Mouse (Mus musculus) left cerebral cortex, postnatal 25 days (tissue): ENCODE measurements around the gene Usp3. TPM values are rescaled to one million over a fixed set of nuclear protein-coding genes. Genes with fewer than 3 reads are reported as not detected.

Source experiments
- DNase-seq, 2 experiments: peaks; one replicate each; pipeline ENCODE4 v3.0.0; 2022; ENCODE audit warnings: low spot score in 2 of 2, mixed read lengths in 1 of 2
- intact Hi-C: fragments of 180-260 bp; cut with DNase I; formaldehyde crosslinking; loops from one replicate; pipeline ENCODE4 v1.15.1; 2025
- total RNA-seq, 2 experiments: library from RNA; stranded (reverse); gene quantifications; 2 replicates each; pipeline ENCODE4 v1.2.3; 2021

Usp3 gene
- total RNA-seq, 2 experiments from 2014 or later: 30.5 to 30.8 TPM

DNA sequence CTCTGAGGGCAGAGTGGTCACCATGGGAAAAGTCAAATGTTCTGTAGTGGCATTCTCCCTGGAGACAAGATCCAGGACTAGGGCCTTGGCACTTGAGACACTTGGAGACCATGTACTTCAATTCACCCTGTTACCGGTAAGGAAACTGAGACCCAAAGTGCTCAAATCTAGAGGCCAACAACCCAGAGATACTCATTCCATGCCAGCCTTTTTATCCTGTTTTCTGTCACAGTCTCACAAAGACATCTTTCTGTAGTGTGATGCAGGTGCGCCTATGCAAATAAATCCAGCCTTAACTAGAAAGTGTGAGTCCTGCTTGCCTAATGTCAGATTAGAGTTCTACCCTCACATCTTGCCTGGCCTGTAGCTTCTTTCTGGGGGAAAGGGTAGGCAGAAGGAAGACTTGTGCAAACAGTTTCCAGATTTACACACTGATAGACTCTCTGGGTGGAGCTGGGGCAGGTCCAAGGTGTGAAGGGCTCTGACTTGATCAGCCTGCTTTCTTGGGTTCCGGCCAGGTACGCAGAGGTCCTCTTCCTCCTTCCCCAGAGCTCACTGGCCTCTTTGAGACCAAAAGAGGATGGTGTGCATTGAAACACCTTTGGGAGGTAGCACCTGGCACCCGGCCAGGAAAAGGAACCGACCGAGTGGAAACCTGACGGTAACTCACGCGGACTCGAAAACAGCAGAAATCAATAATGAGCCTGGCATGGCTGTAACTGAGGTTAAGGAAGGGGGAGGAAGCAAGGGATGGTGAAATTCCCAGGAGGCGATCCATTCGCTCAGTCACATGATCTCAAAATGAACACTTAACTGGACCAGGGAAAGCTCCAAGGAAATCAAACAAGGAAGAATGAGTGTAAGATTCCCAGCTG lies 13.2 kb upstream of the Usp3 start:
- intact Hi-C loops: no loop called here
- DNase-seq: no peak

GRCm38 (mm10) chr9:66604349-66605206 lies 11.6 kb upstream of the Usp3 start:
- DNase-seq: no peak
- intact Hi-C loops: no loop called here

DNA sequence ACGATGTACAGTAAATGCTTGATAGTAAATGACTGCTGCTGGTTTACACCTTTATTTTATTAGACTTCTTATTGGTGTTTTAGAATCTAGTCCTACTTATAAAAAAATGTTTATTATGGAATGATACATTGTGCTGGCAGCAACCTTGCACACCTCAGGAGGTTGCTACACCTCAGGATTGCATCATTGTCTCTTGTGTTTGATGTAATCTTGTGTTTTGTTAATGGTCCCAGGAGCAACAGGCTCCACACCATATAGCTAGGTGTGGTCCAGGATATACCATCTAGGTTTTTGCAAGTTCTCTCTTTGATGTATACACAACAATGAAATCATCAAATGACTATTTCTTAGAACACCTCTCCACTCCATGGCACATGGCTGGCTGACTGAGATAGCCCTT lies 11.0 kb upstream of the Usp3 start:
- intact Hi-C loops: no loop called here
- no peak for DNase-seq

DNA sequence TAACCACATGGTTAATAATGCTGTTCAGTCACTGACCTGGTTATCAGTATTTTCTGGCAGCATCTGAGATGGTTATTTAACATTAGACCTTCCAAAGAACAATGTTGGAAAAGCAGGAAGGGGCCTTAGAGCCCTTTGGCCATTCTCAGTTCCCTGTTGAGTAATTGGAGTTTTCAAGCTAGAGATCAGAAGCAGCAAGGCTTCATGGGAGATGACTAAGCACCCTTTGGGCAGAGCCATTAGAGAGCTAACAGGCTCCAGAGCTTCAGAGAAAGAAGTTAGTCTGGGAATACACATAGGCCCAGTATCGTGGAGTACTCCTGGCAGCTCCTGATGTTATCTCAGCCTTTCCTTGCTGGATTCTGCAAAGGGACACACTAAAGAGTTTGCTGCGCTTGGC lies 8.1 kb upstream of the Usp3 start:
- intact Hi-C loops: no loop called here
- DNase-seq: no peak

DNA sequence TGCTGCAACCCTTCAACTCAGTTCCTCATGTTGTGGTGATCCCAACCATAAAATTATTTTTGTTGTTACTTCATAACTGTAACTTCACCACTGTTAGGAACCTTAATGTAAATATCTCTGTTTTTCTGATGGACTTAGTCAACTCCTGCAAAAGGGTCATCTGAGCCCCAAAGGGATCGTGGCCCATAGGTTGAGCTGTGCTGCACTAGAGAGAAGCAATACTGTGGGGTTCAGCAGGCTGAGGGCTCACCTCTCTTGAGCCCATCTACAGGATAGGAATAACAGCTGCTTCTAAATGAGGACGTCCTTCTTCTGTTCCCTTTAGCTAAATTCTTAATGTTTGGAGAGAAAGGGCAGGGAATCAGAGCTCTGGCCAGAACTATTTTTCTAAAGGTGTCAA lies 7.6 kb upstream of the Usp3 start:
- intact Hi-C loops: no loop called here
- no peak for DNase-seq

DNA sequence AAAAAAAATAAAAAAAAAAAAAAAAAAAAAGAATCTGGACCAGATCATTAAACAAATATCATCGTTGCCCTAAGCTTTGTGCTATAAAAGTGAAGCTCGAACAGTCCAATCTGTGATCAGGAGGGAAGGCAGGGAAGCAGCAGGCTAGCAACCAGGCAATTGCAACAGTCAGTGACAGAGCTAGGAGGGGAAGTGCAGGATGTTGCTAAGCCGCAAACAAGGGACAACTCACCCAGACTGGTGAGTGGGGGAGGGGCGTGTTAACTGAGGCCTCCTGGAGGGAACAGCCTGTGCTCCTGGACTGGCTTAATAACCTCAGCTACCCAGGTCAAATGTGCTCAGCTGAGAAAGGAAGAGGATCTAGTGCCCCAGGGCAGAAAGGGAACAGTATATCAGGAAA lies 6.6 kb upstream of the Usp3 start:
- intact Hi-C loops: no loop called here
- DNase-seq: no peak

GRCm38 (mm10) chr9:66598636-66599035 lies 5.7 kb upstream of the Usp3 start:
- intact Hi-C loops: no loop called here
- DNase-seq: no peak

DNA sequence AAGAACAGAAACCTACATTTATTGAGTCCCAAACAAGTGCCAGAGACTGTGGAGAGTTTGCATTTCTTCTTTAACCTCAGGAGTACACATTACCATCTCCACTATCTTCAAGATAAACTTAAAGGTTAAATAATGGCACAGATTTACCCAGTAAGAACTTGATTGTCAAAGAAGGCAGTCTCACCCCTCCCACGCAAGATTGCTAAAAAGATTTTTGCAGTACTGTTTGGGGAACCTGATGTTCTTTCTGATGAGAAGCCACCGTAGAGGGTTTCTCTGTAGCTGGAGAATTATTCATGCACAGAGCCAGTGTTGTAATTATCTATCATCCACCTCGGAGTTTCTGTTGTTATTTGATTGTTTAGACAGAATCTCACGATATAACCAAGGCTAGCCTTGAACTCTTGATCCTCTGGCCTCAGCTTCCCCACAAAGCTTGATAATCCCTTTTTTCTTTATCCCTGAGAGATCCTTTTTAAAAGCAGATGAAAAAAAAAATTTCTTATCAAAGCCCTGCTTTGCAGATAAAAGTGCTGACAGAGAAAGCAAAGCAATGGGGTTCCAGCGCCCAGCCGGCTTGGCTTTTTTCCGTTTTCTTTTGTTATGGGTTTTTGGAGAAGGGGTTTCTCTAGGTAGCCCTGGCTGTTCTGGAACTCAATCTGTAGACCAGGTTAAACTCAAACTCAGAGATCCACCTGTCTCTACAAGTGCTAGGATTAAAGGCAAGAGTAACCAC lies 4.7 kb upstream of the Usp3 start:
- intact Hi-C loops: no loop called here
- peak in 1 of 2 experiments; percentile 22 for DNase-seq

- DNase-seq: no peak
- intact Hi-C loops: no loop called here
These were observed 4.1 kb upstream of the Usp3 start for GRCm38 (mm10) chr9:66597076-66597475.

GRCm38 (mm10) chr9:66595722-66596675 lies 3.1 kb upstream of the Usp3 start:
- intact Hi-C loops: no loop called here
- DNase-seq: no peak

- DNase-seq: no peak
- intact Hi-C loops: no loop called here
These were observed 1.1 kb upstream of the Usp3 start for GRCm38 (mm10) chr9:66594061-66594460.

DNA sequence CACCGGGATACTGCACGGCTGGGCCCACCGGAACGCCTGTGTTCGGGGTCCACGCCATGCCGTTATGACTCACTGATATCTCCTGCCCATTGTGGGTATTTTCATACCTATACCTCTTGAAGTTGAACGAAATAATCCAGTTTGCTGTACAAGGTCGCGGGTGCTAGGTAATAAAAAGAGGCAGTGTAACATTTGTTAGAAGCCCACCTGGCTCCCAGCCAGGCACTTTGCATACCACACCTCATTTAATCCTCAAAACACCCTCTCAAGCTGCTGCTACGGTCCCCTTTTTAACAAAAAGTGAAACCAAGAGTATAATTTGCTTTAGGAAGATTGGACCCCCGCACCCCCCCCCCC lies 649 bp upstream of the Usp3 start:
- no peak for DNase-seq
- intact Hi-C loops: no loop called here

DNA sequence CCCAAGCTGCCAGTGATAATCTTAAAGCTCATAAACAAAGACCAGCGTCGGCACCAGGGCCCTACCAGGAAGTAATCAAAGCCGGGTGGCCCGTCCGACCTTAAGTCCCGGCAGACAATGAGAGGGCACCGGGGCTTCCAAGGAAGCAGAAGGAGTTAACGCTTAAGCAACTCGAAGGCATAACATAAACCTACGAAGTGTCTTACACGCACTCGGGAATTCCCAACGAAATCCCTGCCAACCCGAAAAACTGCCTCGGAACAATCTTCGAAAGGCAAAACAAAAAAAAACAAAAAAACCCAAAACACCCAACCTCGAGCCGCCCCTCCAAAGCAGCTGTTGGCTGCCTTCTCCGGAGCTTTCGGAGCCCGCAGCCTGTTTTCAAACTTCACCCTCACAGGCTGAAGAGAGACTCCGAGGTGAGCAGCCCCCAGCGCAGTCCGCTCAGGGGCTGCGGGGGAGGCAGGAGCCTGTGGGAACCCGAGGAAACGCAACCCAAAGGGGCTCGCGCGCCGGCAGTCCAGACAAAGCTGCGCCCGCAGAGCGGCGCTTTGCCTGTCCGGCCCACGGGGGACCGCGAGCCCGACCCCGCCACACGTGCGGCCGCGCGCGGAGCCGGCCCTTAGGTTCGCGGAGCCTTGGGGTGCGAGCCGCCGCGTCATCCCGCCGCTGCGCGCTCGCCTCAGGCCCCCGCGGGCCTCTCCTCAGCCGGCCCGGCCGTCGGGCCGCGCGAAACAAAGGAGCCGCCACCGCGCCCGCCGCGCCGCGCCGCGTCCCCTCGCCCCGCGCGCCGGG lies 894 bp downstream of the Usp3 start:
- peak; percentile 28 to 30 for DNase-seq
- intact Hi-C loops: no loop called here

DNA sequence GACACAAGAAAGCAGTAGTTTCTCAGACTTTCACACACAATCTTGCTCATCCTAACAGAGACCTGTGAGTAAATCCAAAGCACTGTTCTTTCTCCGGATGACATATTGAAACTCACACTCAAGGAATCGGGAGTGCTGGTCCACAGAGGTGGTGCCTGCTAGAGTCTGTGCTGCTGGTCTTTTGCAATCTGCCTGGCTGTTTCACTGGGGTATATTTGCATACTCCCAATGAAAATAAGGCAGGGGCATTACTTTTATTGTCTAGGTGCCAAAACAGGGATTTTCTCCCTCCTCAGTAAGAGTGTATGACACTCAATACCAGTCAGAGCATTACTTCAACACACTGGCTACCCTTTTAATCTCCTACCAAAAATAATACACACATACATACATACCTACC lies 2.9 kb downstream of the Usp3 start:
- no peak for DNase-seq
- intact Hi-C loops: no loop called here

GRCm38 (mm10) chr9:66587016-66587415 lies 5.9 kb downstream of the Usp3 start:
- intact Hi-C loops: no loop called here
- no peak for DNase-seq

DNA sequence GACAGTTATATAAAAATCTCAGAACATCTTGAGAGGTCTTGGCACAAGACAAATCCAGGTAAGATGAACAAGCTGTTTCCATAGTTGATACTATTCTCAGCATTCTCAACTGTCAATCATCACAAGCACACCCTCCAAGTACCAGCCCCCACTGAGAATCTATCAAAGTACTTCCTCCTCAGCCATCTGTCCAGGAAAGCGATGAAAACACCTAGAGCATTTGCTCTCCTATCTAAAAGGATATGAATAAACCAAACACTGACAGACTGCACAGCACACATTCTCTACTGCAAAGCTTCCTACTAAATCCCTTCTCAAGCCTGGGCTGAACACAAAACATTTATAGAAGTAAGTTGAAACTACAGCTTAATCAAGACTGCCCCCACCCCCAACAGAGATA lies 6.4 kb downstream of the Usp3 start:
- intact Hi-C loops: no loop called here
- DNase-seq: peak; percentile 25 to 66

DNA sequence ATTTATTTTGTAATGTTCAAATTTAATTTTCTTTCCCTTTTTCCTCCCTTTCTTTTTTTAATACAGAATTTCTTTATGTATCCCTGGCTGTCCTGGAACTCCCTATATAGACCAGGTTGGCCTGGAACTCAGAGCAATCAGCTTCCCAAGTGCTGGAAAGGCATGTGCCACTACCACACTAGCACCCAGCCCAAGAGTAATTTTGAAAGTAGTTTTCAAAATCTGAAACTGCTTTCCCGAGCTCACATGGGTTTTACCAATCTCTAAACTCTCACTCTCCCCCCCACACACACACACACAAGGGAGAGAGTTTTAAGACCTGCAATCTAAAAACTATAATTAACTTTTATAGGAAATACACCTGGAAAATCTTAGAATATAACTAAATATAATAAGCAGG lies 7.8 kb downstream of the Usp3 start:
- intact Hi-C loops: no loop called here
- DNase-seq: no peak

- DNase-seq: no peak
- intact Hi-C loops: no loop called here
These were observed 8.8 kb downstream of the Usp3 start for GRCm38 (mm10) chr9:66584176-66584575.
